ENCODE assay signal across 8 mouse cellular contexts in genomic region chr4:119019013-119019781, GRCm38 (mm10). TPM values are rescaled to one million over a fixed set of nuclear protein-coding genes. Genes with fewer than 3 reads are reported as not detected.
DNase-seq lines count a peak whose midpoint lies in the region; ATAC-seq lines count a peak whose summit lies in the region.

No protein-coding gene starts in this region.

- H3K27me3 ChIP-seq in heart, embryonic 14.5 days (ENCODE audit: control insufficient read depth, insufficient read depth, low read length): no peaks in the 10 kb centered on the region
- no peaks in the 10 kb centered on the region for H3K27me3 ChIP-seq in embryonic facial prominence, embryonic 11.5 days (ENCODE audit: control insufficient read depth, insufficient read depth, low read length)
- no peaks in the 10 kb centered on the region for H3K27me3 ChIP-seq in intestine, embryonic 14.5 days (replicated peaks; ENCODE audit: control insufficient read depth, insufficient read depth, low read length)

- 17% methylated on average over 12 of the region's 12 CpGs for WGBS in heart, embryonic 14.5 days
- WGBS in embryonic facial prominence, embryonic 11.5 days: 49% methylated on average over 12 of the region's 12 CpGs
- 24% methylated on average over 12 of the region's 12 CpGs for WGBS in intestine, embryonic 14.5 days

- H3K36me3 ChIP-seq in heart, embryonic 14.5 days (ENCODE audit: control insufficient read depth, insufficient read depth, low read length): no peaks in the 10 kb centered on the region
- no peaks in the 10 kb centered on the region for H3K36me3 ChIP-seq in embryonic facial prominence, embryonic 11.5 days (replicated peaks; ENCODE audit: control insufficient read depth, insufficient read depth, low read depth, low read length)
- H3K36me3 ChIP-seq in intestine, embryonic 14.5 days (ENCODE audit: control insufficient read depth, insufficient read depth, low read length): no peaks in the 10 kb centered on the region

- peak overlapping the region; percentile 93 to 95 for H3K27ac ChIP-seq in heart, embryonic 14.5 days (replicated peaks in 1 of 2; ENCODE audit: control insufficient read depth in 1 of 2, insufficient read depth in 1 of 2, low read depth in 2 of 2, low read length in 2 of 2)
- no peak overlapping the region; the same call in none of the 2 replicates for H3K27ac ChIP-seq in embryonic facial prominence, embryonic 11.5 days (replicated peaks; ENCODE audit: low read depth, low read length)
- H3K27ac ChIP-seq in intestine, embryonic 14.5 days (ENCODE audit: low read depth): peak overlapping the region; percentile 45

- peak overlapping the region; percentile 51; the same call in 1 of the 2 replicates for H3K9ac ChIP-seq in heart, embryonic 14.5 days (ENCODE audit: low read length)
- no peak overlapping the region for H3K9ac ChIP-seq in embryonic facial prominence, embryonic 11.5 days (replicated peaks; ENCODE audit: low read length)
- H3K9ac ChIP-seq in intestine, embryonic 14.5 days (ENCODE audit: low read length): no peak overlapping the region

- H3K4me3 ChIP-seq in heart, embryonic 14.5 days (ENCODE audit: control insufficient read depth in 1 of 2, insufficient read depth in 1 of 2, low read depth in 1 of 2, low read length in 2 of 2): no peak overlapping the region
- no peak overlapping the region for H3K4me3 ChIP-seq in embryonic facial prominence, embryonic 11.5 days (ENCODE audit: low read depth, low read length)
- no peak overlapping the region for H3K4me3 ChIP-seq in intestine, embryonic 14.5 days (ENCODE audit: low read depth, low read length)

- H3K4me2 ChIP-seq in heart, embryonic 14.5 days (ENCODE audit: low read length): peak overlapping the region; percentile 34
- H3K4me2 ChIP-seq in embryonic facial prominence, embryonic 11.5 days (ENCODE audit: low read depth, low read length): no peak overlapping the region
- peak overlapping the region; percentile 32; the same call in 1 of the 2 replicates for H3K4me2 ChIP-seq in intestine, embryonic 14.5 days (ENCODE audit: low read length)

- ATAC-seq in heart, embryonic 14.5 days (ENCODE audit: insufficient number of reproducible peaks, insufficient read depth, low FRiP score, low read depth): peak; percentile 89
- ATAC-seq in embryonic facial prominence, embryonic 11.5 days (replicated peaks; ENCODE audit: insufficient number of reproducible peaks, low FRiP score, low TSS enrichment, low read depth): peak; percentile 72
- peak; percentile 80 for ATAC-seq in intestine, embryonic 14.5 days (replicated peaks; ENCODE audit: low FRiP score, low TSS enrichment, low read depth)

- H3K4me1 ChIP-seq in heart, embryonic 14.5 days (ENCODE audit: control insufficient read depth in 2 of 2, insufficient read depth in 2 of 2, low read length in 2 of 2): peaks cover 38 to 45% of the 10 kb centered on the region in 2 experiments
- H3K4me1 ChIP-seq in embryonic facial prominence, embryonic 11.5 days (ENCODE audit: control insufficient read depth, insufficient read depth, low read length): no peaks in the 10 kb centered on the region
- peaks cover 27% of the 10 kb centered on the region for H3K4me1 ChIP-seq in intestine, embryonic 14.5 days (replicated peaks; ENCODE audit: control insufficient read depth, insufficient read depth, low read length)

- H3K9me3 ChIP-seq in heart, embryonic 14.5 days (ENCODE audit: control insufficient read depth, low read length): no peaks in the 10 kb centered on the region
- H3K9me3 ChIP-seq in embryonic facial prominence, embryonic 11.5 days (replicated peaks; ENCODE audit: control insufficient read depth, low read length): no peaks in the 10 kb centered on the region
- H3K9me3 ChIP-seq in intestine, embryonic 14.5 days (ENCODE audit: control insufficient read depth, low read length): no peaks in the 10 kb centered on the region

- DNase-seq in heart, adult 8-10 months (ENCODE audit: low spot score): no peak
- DNase-seq in embryonic facial prominence, embryonic 11.5 days (ENCODE audit: low spot score): peak; percentile 68
- DNase-seq in intestine, embryonic 14.5 days (ENCODE audit: low spot score): peak; percentile 56
- DNase-seq in neural tube, embryonic 10.5 days (ENCODE audit: extremely low spot score, low spot score): peak; percentile 40
- no peak for DNase-seq in cerebellum, adult 9-11 months
- no peak for DNase-seq in spleen, postnatal 4 days (ENCODE audit: low spot score in 2 of 2)
- DNase-seq in cerebellum, adult 9-10 months: no peak

RNA-seq across cellular contexts. Expression of gene Lao1, which starts 57.8 kb away (rescaled TPM):
- not detected in 2 replicates for polyA plus RNA-seq in heart, embryonic 14.5 days (2014; fragmentation: Nextera tagmentation; extraction: Ambion mirVana)
- under 1 TPM in 3 of 4 experiments, not detected in 1; 0.09 to 0.19 (median 0.17) TPM for total RNA-seq in heart, adult 8-10 months (2022)
- polyA plus RNA-seq in embryonic facial prominence, embryonic 11.5 days (2014; fragmentation: Nextera tagmentation; extraction: Ambion mirVana): not detected in 2 replicates
- not detected in 2 replicates for polyA plus RNA-seq in intestine, embryonic 14.5 days (2014; fragmentation: Nextera tagmentation; extraction: Ambion mirVana)

Comparison
In these comparisons a context has a peak if more than half of its experiments do, and no peak if none do; other contexts are left out.
1. DNase-seq: peak in embryonic facial prominence, embryonic 11.5 days (single experiment), intestine, embryonic 14.5 days (single experiment) and neural tube, embryonic 10.5 days (single experiment); none in heart, adult 8-10 months (single experiment), cerebellum, adult 9-11 months (single experiment), spleen, postnatal 4 days (0 of 2) and cerebellum, adult 9-10 months (single experiment).
2. Peak in every context shown above with its lines, with median percentiles within 50 percentile points of each other: ATAC-seq.